Mouse (Mus musculus) layer of hippocampus, adult 2 months (tissue): ENCODE measurements at regions not wholly inside any gene's neighbourhood (a gene's known extent, or its start where the extent isn't known, plus 50 kb on each side); places are given as distances from the start of the nearest gene placed in this dataset.
A peak's percentile ranks its signal among the peaks of the same experiment; 100 is the strongest.

ENCODE experiments used
- DNase-seq, 2 experiments: peaks; one replicate each; pipeline ENCODE4 v3.0.0; 2022; ENCODE audit warnings: low spot score in 2 of 2
- H3K27ac ChIP-seq: fragments of 200-600 bp; 2 replicates; pipeline ENCODE4 v1.8.1; 2022
- H3K4me3 ChIP-seq: fragments of 200-600 bp; 2 replicates; pipeline ENCODE4 v1.8.1; 2022; ENCODE audit warnings: mild to moderate bottlenecking
- CTCF ChIP-seq: fragments of 200-600 bp; conservative IDR thresholded peaks from 2 replicates; pipeline ENCODE4 v1.8.1; 2022; ENCODE audit warnings: antibody characterized with exemption, mild to moderate bottlenecking, moderate library complexity

- no peak for TF ChIP-seq CTCF
Measured at GRCm38 (mm10) chr10:26434586-26434985, 58.8 kb upstream of the L3mbtl3 start.

GRCm38 (mm10) chr10:26440720-26441119 lies 64.9 kb upstream of the L3mbtl3 start:
- no peak for DNase-seq
- TF ChIP-seq CTCF = no peak
- Histone ChIP-seq H3K4me3 (no peak overlapping the region), H3K27ac (no peak overlapping the region)

More at GRCm38 (mm10) chr10:26434586-26434985, 58.8 kb upstream of the L3mbtl3 start:
- DNase-seq = no peak
- no peak overlapping the region for H3K27ac ChIP-seq
- H3K4me3 ChIP-seq = no peak overlapping the region

DNA sequence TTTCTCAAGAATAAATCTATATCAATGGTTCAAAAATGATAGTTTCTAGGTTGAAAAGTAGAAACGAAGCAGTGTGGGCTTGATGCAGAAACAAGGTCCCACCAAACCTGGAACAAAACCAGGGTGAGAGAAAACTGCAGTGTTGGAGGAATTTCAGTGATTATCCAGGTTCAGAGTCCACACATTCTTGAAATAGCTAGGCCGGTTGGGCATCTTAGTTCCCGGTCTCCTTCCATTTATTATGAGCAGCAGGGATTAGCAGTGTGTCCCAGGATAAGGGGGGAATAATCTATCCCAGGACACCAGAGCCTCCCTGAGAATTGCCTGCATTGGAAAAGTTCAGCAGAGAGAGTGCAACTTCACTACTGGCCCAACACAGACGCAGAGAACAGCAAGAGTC lies 108.5 kb upstream of the L3mbtl3 start:
- no peak overlapping the region for H3K27ac ChIP-seq
- TF ChIP-seq CTCF = no peak
- no peak for DNase-seq
- no peak overlapping the region for H3K4me3 ChIP-seq

GRCm38 (mm10) chr10:26491351-26491750 lies 115.6 kb upstream of the L3mbtl3 start:
- DNase-seq = no peak
- no peak for TF ChIP-seq CTCF
- no peak overlapping the region for H3K4me3 ChIP-seq
- H3K27ac ChIP-seq = no peak overlapping the region

GRCm38 (mm10) chr10:26492146-26492545 lies 116.4 kb upstream of the L3mbtl3 start:
- no peak overlapping the region for H3K27ac ChIP-seq
- TF ChIP-seq CTCF = no peak
- H3K4me3 ChIP-seq = no peak overlapping the region
- DNase-seq = no peak

GRCm38 (mm10) chr10:26492856-26493484 lies 117.2 kb upstream of the L3mbtl3 start:
- no peak for TF ChIP-seq CTCF
- H3K27ac ChIP-seq = no peak overlapping the region
- no peak for DNase-seq

DNA sequence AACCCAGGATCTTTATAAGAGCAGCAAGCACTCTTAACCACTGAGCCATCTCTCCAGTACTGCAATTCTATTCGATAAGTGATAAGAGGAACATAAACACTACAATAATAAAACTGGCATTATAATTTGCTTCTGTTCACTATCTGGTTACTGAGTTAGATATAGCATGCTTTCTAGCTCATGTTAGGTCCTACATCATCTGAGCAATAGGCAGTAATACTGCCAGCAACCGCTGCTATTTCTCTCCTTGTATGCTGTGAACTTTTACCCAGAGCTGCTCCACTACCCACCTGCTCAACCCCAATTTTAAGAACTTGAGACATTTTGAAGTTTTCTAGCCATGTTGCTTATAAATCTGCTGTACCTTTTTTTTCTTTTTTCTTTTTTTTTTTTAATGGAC lies 118.0 kb upstream of the L3mbtl3 start:
- DNase-seq = no peak
- Histone ChIP-seq H3K4me3 (no peak overlapping the region), H3K27ac (no peak overlapping the region)
- TF ChIP-seq CTCF = no peak

More at GRCm38 (mm10) chr10:26492856-26493484, 117.2 kb upstream of the L3mbtl3 start:
- no peak overlapping the region for H3K4me3 ChIP-seq

- peak; percentile 89 for TF ChIP-seq CTCF
- H3K27ac ChIP-seq = no peak overlapping the region
- peak; percentile 9 to 45 for DNase-seq
- no peak overlapping the region for H3K4me3 ChIP-seq
Measured at GRCm38 (mm10) chr10:26494380-26494781, 118.6 kb upstream of the L3mbtl3 start.

DNA sequence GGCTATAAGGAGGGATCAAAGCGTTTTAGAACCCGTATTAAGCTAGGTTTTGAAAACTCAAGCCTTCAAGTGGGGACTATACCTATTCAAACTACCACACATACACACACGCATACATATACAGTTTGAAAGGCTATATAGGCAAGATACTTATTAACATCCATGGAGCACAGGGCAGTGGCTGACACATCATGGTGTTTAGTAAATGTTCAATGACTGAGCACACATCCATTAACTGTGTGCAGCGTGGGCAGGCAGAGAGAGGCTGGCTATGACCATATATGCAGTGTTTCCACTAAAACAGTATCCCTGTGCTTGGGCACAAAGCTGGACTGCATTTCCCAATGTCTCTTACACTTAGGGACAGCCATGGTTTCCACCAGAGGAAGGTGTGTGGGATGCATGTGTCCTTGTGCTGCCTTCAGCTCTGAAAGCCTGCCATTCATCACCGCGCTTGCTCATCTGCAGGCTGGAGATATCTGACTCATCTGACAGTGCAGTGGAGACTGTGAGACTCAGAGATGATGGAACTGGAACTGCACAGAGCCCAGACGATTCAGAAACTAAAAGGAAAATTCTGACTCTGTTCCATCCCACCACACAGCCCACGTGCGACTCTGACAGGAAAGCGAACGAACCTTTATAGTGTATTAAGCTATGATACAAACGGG lies 124.6 kb upstream of the L3mbtl3 start:
- DNase-seq = peak in 1 of 2 experiments; percentile 8
- Histone ChIP-seq H3K27ac (no peak overlapping the region), H3K4me3 (no peak overlapping the region)
- TF ChIP-seq CTCF = no peak

GRCm38 (mm10) chr10:26520879-26521278 lies 145.1 kb upstream of the L3mbtl3 start:
- Histone ChIP-seq H3K27ac (no peak overlapping the region), H3K4me3 (no peak overlapping the region)
- no peak for DNase-seq
- no peak for TF ChIP-seq CTCF

GRCm38 (mm10) chr10:26525848-26526546 lies 150.2 kb upstream of the L3mbtl3 start:
- no peak for TF ChIP-seq CTCF
- H3K4me3 ChIP-seq = no peak overlapping the region
- DNase-seq = no peak
- H3K27ac ChIP-seq = no peak overlapping the region

DNA sequence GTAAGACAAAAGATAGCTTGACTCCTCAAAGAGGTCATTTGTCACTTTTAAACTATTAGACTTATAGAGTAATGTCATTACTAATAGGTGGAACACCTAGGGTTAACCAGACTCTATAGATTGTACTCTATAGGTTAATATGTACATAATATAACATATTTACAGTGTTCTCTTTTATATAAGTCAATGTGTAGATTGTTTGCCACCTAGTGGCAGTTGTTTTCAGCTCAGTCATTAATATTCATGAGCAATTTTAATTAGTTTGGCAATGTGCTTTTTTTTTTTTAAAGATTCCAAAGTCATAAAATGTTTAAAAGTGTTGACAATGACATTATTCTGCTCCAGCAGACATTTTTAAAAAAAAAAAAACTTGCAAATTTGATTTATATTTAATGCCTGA lies 164.4 kb upstream of the L3mbtl3 start:
- peak; percentile 73 for TF ChIP-seq CTCF
- Histone ChIP-seq H3K4me3 (no peak overlapping the region), H3K27ac (no peak overlapping the region)
- no peak for DNase-seq

- DNase-seq = no peak
- H3K27ac ChIP-seq = no peak overlapping the region
- no peak for TF ChIP-seq CTCF
- H3K4me3 ChIP-seq = no peak overlapping the region
Measured at GRCm38 (mm10) chr10:26544061-26544460, 168.3 kb upstream of the L3mbtl3 start.
